Mouse (Mus musculus): ENCODE measurements around the gene Gabpb1. TPM values are rescaled to one million over a fixed set of nuclear protein-coding genes. Genes with fewer than 3 reads are reported as not detected.

Gene Gabpb1
- total and polyA plus RNA-seq, 3 experiments: 11.7 to 17.8 TPM; not detected in 1

- no peaks in the 10 kb centered on the region for H3K4me1 ChIP-seq (ENCODE audit: control insufficient read depth in 1 of 2, insufficient read depth in 2 of 2, low read length in 2 of 2)
- H3K4me3 ChIP-seq (ENCODE audit: control insufficient read depth in 1 of 2, insufficient read depth in 1 of 2, low read depth in 2 of 2, low read length in 2 of 2): no peak overlapping the region
- no peak overlapping the region for H3K27ac ChIP-seq (ENCODE audit: control insufficient read depth, low read depth, low read length)
- H3K9ac ChIP-seq (ENCODE audit: control insufficient read depth, low read depth, low read length, poor library complexity, severe bottlenecking): no peak overlapping the region
- no peak for DNase-seq (ENCODE audit: low read depth, low spot score)
- no peaks in the 10 kb centered on the region for H3K9me3 ChIP-seq (replicated peaks; ENCODE audit: insufficient read depth, low read length)
- H3K27me3 ChIP-seq (ENCODE audit: control insufficient read depth in 1 of 2, insufficient read depth in 2 of 2, low read length in 2 of 2): no peaks in the 10 kb centered on the region
- no peaks in the 10 kb centered on the region for H3K79me2 ChIP-seq (ENCODE audit: control insufficient read depth, insufficient read depth, low read length, poor library complexity)
- H3K36me3 ChIP-seq (ENCODE audit: control insufficient read depth in 1 of 2, insufficient read depth in 2 of 2, low read length in 2 of 2): 0 out of 4 replicates have a peak, but pooled peaks cover 0 to 2% of the 10 kb centered on the region in 2 experiments
- peak; percentile 97 for TF ChIP-seq MAFK (IDR thresholded peaks at IDR 0.05; ENCODE audit: borderline replicate concordance, low read depth, low read length)
- TF ChIP-seq CTCF (IDR thresholded peaks at IDR 0.05 in 2 of 3, conservative IDR thresholded peaks at IDR 0.05 in 1 of 3; ENCODE audit: control insufficient read depth in 1 of 3, insufficient read depth in 1 of 3, low read depth in 2 of 3, low read length in 3 of 3, poor library complexity in 1 of 3, severe bottlenecking in 1 of 3): no peak
These were observed 84.8 kb downstream of the Gabpb1 start for GRCm38 (mm10) chr2:126591304-126591703.

- no peak for DNase-seq (ENCODE audit: low read depth, low spot score)
- H3K27ac ChIP-seq (ENCODE audit: control insufficient read depth, low read depth, low read length): no peak overlapping the region
- no peaks in the 10 kb centered on the region for H3K4me1 ChIP-seq (ENCODE audit: control insufficient read depth in 1 of 2, insufficient read depth in 2 of 2, low read length in 2 of 2)
- no peak overlapping the region for H3K4me3 ChIP-seq (ENCODE audit: control insufficient read depth in 1 of 2, insufficient read depth in 1 of 2, low read depth in 2 of 2, low read length in 2 of 2)
- H3K79me2 ChIP-seq (ENCODE audit: control insufficient read depth, insufficient read depth, low read length, poor library complexity): no peaks in the 10 kb centered on the region
- 0 out of 4 replicates have a peak, but pooled peaks cover 0 to 2% of the 10 kb centered on the region in 2 experiments for H3K36me3 ChIP-seq (ENCODE audit: control insufficient read depth in 1 of 2, insufficient read depth in 2 of 2, low read length in 2 of 2)
- H3K9me3 ChIP-seq (replicated peaks; ENCODE audit: insufficient read depth, low read length): no peaks in the 10 kb centered on the region
- H3K9ac ChIP-seq (ENCODE audit: control insufficient read depth, low read depth, low read length, poor library complexity, severe bottlenecking): no peak overlapping the region
- no peak for TF ChIP-seq RCOR1 (IDR thresholded peaks at IDR 0.05; ENCODE audit: low read depth, low read length)
- no peak for TF ChIP-seq NELFE (IDR thresholded peaks at IDR 0.05; ENCODE audit: low read depth, low read length)
- TF ChIP-seq POLR2AphosphoS5 (IDR thresholded peaks at IDR 0.05; ENCODE audit: borderline replicate concordance, low read depth, low read length): no peak
- TF ChIP-seq E2F4 (IDR thresholded peaks at IDR 0.05; ENCODE audit: borderline replicate concordance, low read depth, low read length): no peak
- no peak for TF ChIP-seq MAFK (IDR thresholded peaks at IDR 0.05; ENCODE audit: borderline replicate concordance, low read depth, low read length)
- no peak for TF ChIP-seq MYB (IDR thresholded peaks at IDR 0.05; ENCODE audit: low read depth, low read length)
- TF ChIP-seq TBP (IDR thresholded peaks at IDR 0.05; ENCODE audit: low read depth, low read length): no peak
- no peak for TF ChIP-seq MAZ (IDR thresholded peaks at IDR 0.05; ENCODE audit: low read depth, low read length)
- no peak for TF ChIP-seq USF2 (IDR thresholded peaks at IDR 0.05; ENCODE audit: borderline replicate concordance in 1 of 2, insufficient read depth in 1 of 2, low read depth in 1 of 2, low read length in 2 of 2)
- TF ChIP-seq ZNF384 (IDR thresholded peaks at IDR 0.05; ENCODE audit: low read depth, low read length): no peak
- TF ChIP-seq GATA1 (IDR thresholded peaks at IDR 0.05; ENCODE audit: low read depth, low read length): no peak
- no peaks in the 10 kb centered on the region for H3K27me3 ChIP-seq (ENCODE audit: control insufficient read depth in 1 of 2, insufficient read depth in 2 of 2, low read length in 2 of 2)
These were observed 88.7 kb downstream of the Gabpb1 start for GRCm38 (mm10) chr2:126587468-126587867.

DNA sequence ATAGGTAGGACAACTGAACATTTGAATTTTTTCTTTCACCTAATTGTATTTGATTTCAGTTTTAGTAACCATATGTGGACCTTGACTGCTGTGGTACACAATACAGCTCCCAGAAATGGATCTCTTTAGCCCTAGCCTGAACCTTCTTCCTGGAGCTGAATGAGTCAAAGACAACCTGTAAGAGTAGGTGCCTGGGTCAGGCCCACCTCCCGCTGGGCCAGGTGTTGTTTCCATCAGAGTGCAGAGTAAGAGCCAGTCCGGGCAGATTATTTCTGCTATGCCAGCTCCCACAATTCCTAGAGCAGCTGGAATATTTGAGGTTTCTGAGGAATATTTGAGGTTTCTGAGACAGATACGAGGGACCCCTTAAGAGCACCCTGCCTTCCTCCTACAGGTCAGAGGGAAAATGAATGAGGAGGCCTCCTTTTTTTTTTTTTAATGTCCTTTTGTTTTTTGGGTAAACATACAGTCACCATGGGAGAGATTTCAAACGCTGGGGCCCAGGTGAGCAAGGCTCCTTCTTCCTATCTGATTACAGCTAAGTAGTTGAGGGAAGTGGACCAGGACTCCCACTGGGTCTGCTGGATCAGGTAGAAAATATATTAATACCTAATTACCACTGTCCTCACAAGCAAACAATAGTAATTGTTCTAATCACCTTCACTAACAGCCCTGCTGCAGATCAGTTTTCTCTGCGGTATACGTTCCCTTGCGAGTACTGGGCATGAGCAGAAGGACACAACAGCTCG lies 91.3 kb downstream of the Gabpb1 start:
- H3K36me3 ChIP-seq (ENCODE audit: control insufficient read depth in 1 of 2, insufficient read depth in 2 of 2, low read length in 2 of 2): 0 out of 4 replicates have a peak, but pooled peaks cover 0 to 2% of the 10 kb centered on the region in 2 experiments

More for the DNA sequence above, 91.3 kb downstream of the Gabpb1 start:
- Histone ChIP-seq H3K4me3 (ENCODE audit: control insufficient read depth in 1 of 2, insufficient read depth in 1 of 2, low read depth in 2 of 2, low read length in 2 of 2) (no peak overlapping the region), H3K9ac (ENCODE audit: control insufficient read depth, low read depth, low read length, poor library complexity, severe bottlenecking) (no peak overlapping the region), H3K79me2 (ENCODE audit: control insufficient read depth, insufficient read depth, low read length, poor library complexity) (no peaks in the 10 kb centered on the region), H3K27ac (ENCODE audit: control insufficient read depth, low read depth, low read length) (no peak overlapping the region), H3K9me3 (replicated peaks; ENCODE audit: insufficient read depth, low read length) (no peaks in the 10 kb centered on the region), H3K4me1 (ENCODE audit: control insufficient read depth in 1 of 2, insufficient read depth in 2 of 2, low read length in 2 of 2) (no peaks in the 10 kb centered on the region), H3K27me3 (ENCODE audit: control insufficient read depth in 1 of 2, insufficient read depth in 2 of 2, low read length in 2 of 2) (no peaks in the 10 kb centered on the region)
- TF ChIP-seq NELFE (IDR thresholded peaks at IDR 0.05; ENCODE audit: low read depth, low read length): no peak
- no peak for TF ChIP-seq CTCF (IDR thresholded peaks at IDR 0.05 in 2 of 3, conservative IDR thresholded peaks at IDR 0.05 in 1 of 3; ENCODE audit: control insufficient read depth in 1 of 3, insufficient read depth in 1 of 3, low read depth in 2 of 3, low read length in 3 of 3, poor library complexity in 1 of 3, severe bottlenecking in 1 of 3)
- no peak for TF ChIP-seq MYC (IDR thresholded peaks at IDR 0.05; ENCODE audit: low read depth, low read length)
- TF ChIP-seq ZC3H11A (IDR thresholded peaks at IDR 0.05; ENCODE audit: low read depth, low read length): no peak
- TF ChIP-seq MAX (IDR thresholded peaks at IDR 0.05; ENCODE audit: low read length): no peak
- no peak for TF ChIP-seq POLR2A (IDR thresholded peaks at IDR 0.05; ENCODE audit: control insufficient read depth in 1 of 2, insufficient read depth in 1 of 2, low read depth in 1 of 2, low read length in 2 of 2, poor library complexity in 1 of 2)
- TF ChIP-seq MAFK (IDR thresholded peaks at IDR 0.05; ENCODE audit: borderline replicate concordance, low read depth, low read length): no peak
- no peak for TF ChIP-seq TAL1 (IDR thresholded peaks at IDR 0.05; ENCODE audit: low read length)
- TF ChIP-seq GABPA (IDR thresholded peaks at IDR 0.05; ENCODE audit: low read depth, low read length): no peak
- TF ChIP-seq NRF1 (IDR thresholded peaks at IDR 0.05; ENCODE audit: insufficient read depth, low read depth, low read length, poor library complexity, severe bottlenecking): no peak
- TF ChIP-seq TCF12 (IDR thresholded peaks at IDR 0.05; ENCODE audit: low read depth, low read length): no peak
- TF ChIP-seq MAZ (IDR thresholded peaks at IDR 0.05; ENCODE audit: low read depth, low read length): no peak
- no peak for DNase-seq (ENCODE audit: low read depth, low spot score)
